Mouse (Mus musculus): Measurements from ENCODE around the gene Calhm2. TPM values are rescaled to one million over a fixed set of nuclear protein-coding genes. Genes with fewer than 3 reads are reported as not detected.

Gene Calhm2
- 20.9 and 27.9 TPM in 2 replicates for polyA plus RNA-seq (2012; rRNA removed; ENCODE audit: low replicate concordance)

GRCm38 (mm10) chr19:47137771-47138421 lies at the start of gene Calhm2:
Calhm2 (minus strand) TSS chr19:47138294.

GRCm38 (mm10) chr19:47178431-47179271 lies 40.6 kb upstream of the Calhm2 start, which contains the start of gene Neurl1a:
Neurl1a (plus strand) TSS chr19:47178820.

GRCm38 (mm10) chr19:47157664-47158063 lies 19.6 kb upstream of the Calhm2 start, which contains the start of gene Calhm3:
Calhm3 (minus strand) TSS chr19:47157764.

GRCm38 (mm10) chr19:47144154-47144553 lies 6.1 kb upstream of the Calhm2 start, which contains the start of gene Calhm1:
Calhm1 (minus strand) TSS chr19:47144254.

GRCm38 (mm10) chr19:47090550-47091156 lies 47.4 kb downstream of the Calhm2 start, which contains the start of the genes Usmg5 and Pdcd11:
Usmg5 (minus strand) TSS chr19:47090647.
Pdcd11 (plus strand) TSS chr19:47090768.

GRCm38 (mm10) chr19:47067096-47067882 lies 70.8 kb downstream of the Calhm2 start, which contains the start of gene Taf5:
Taf5 (plus strand) TSS chr19:47067746.

Other genes starting within 250 kb of the Calhm2 start
- not detected in 2 replicates for gene Ina, start 123.6 kb downstream of the Calhm2 start, polyA plus RNA-seq (2012; rRNA removed; ENCODE audit: low replicate concordance)
- gene Nt5c2, start 123.1 kb downstream of the Calhm2 start, polyA plus RNA-seq (2012; rRNA removed; ENCODE audit: low replicate concordance): 10.6 and 15.8 TPM in 2 replicates
- 6.5 and 11.6 TPM in 2 replicates for gene Pcgf6, start 87.4 kb downstream of the Calhm2 start, polyA plus RNA-seq (2012; rRNA removed; ENCODE audit: low replicate concordance)
- gene Taf5, start 70.5 kb downstream of the Calhm2 start, polyA plus RNA-seq (2012; rRNA removed; ENCODE audit: low replicate concordance): 2.6 and 2.9 TPM in 2 replicates
- 36.3 and 110 TPM in 2 replicates for gene Usmg5, start 47.6 kb downstream of the Calhm2 start, polyA plus RNA-seq (2012; rRNA removed; ENCODE audit: low replicate concordance)
- 7.4 and 7.6 TPM in 2 replicates for gene Pdcd11, start 47.5 kb downstream of the Calhm2 start, polyA plus RNA-seq (2012; rRNA removed; ENCODE audit: low replicate concordance)
- gene Calhm1, start 6.0 kb upstream of the Calhm2 start, polyA plus RNA-seq (2012; rRNA removed; ENCODE audit: low replicate concordance): not detected in 2 replicates
- gene Calhm3, start 19.5 kb upstream of the Calhm2 start, polyA plus RNA-seq (2012; rRNA removed; ENCODE audit: low replicate concordance): not detected in 2 replicates
- 1.7 and 29.6 TPM in 2 replicates for gene Neurl1a, start 40.5 kb upstream of the Calhm2 start, polyA plus RNA-seq (2012; rRNA removed; ENCODE audit: low replicate concordance)